Mouse (Mus musculus): ENCODE data around the gene Actn4.

Gene Actn4

DNA sequence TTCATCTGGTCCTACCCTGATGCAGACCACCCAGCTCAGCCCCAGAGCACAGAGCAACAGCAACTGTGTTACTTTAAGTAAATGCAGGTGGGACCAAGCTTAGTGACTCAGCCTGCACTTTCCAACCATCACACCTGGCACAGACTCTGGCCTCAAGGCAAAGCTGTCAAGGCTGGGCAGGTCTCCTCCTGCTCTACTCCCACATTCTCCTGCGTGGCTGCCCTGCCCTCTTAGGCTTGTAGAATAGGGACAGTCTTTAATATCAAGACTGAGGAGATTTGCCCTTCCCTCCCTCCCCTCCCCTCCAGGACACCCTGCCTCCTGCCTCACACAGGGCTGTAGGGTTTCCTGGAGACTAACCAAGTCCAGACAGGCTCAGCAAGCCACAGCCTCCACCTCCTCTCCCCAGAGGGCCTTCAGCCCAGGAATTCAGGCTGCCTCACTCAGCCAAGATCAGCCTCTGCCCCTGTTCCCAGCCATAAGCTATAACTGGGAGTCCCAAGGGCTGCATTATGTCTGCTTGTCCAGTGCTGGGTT lies 112.4 kb downstream of the Actn4 start:
- no peak for DNase-seq (ENCODE audit: low spot score in 2 of 2)

DNA sequence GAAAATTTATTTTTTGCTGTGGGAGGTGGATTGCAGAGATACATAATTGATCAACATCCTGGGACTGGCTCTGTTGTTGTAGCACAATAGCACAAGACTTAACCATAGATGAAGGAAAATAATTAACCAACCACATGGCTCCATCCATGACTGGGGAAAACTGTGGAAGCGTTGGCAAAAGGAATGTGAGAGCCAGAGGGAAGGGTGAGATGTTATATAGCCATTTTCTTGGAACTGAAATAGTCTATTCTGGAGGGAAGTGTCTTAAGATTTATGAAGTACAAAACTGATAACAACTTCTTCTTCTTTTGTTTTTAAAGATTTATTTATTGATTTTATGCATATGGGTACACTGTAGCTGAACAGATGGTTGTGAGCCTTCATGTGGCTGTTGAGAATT lies 114.9 kb downstream of the Actn4 start:
- no peak for DNase-seq (ENCODE audit: low spot score in 2 of 2)
